Mouse (Mus musculus) left cerebral cortex, postnatal 10 days (tissue): Measurements from ENCODE around the gene Gm21983. TPM values are rescaled to one million over a fixed set of nuclear protein-coding genes. Genes with fewer than 3 reads are reported as not detected.

Source experiments
- DNase-seq, 2 experiments: peaks; one replicate each; pipeline ENCODE4 v3.0.0; 2021 to 2022; ENCODE audit warnings: low spot score in 2 of 2, mixed read lengths in 1 of 2; ENCODE audit errors: extremely low spot score in 1 of 2
- intact Hi-C: fragments of 180-260 bp; cut with DNase I; formaldehyde crosslinking; loops from one replicate; pipeline ENCODE4 v1.15.1; 2025
- microRNA-seq: library from miRNA; unstranded; fragments of <30 nt; microRNA quantifications from one replicate; pipeline ENCODE4 v1.2.0, GENCODE M21; 2022
- total RNA-seq, 2 experiments: library from RNA; stranded (reverse); gene quantifications; 2 replicates each; pipeline ENCODE4 v1.2.3; 2021

The Gm21983 gene
- total RNA-seq, 2 experiments from 2014 or later, result not detected

- intact Hi-C loops, result no loop called here
- peak; percentile 13 to 51 for DNase-seq
These were observed 52.7 kb downstream of the Gm21983 start for GRCm38 (mm10) chr7:27128162-27128561.

GRCm38 (mm10) chr7:27124969-27125368 lies 55.9 kb downstream of the Gm21983 start:
- DNase-seq, result no peak
- intact Hi-C loops, result no loop called here

- intact Hi-C loops, result no loop called here
- no peak for DNase-seq
These were observed 56.5 kb downstream of the Gm21983 start for GRCm38 (mm10) chr7:27124305-27124832.

- intact Hi-C loops, result no loop called here
- DNase-seq, result no peak
These were observed 61.2 kb downstream of the Gm21983 start, which contains the start of gene Cyp2f2 for GRCm38 (mm10) chr7:27119676-27120075. Gene Cyp2f2, plus strand, starts transcription at chr7:27119909.

Small RNA genes lying within 50 kb of the gene (microRNA-seq; reads per million reads assigned to microRNA genes)
- not detected for gene Mir1191
- gene Mir3101, result 0.86 reads per million

Other genes starting within 250 kb of the Gm21983 start
- gene Cyp2a22, start 241.7 kb downstream of the Gm21983 start, total RNA-seq, result not detected
- not detected for gene Cyp2a12, start 152.0 kb downstream of the Gm21983 start, total RNA-seq
- gene Cyp2f2, start 61.2 kb downstream of the Gm21983 start, total RNA-seq, result under 1 TPM; 0.34 to 0.39 TPM
- gene Cyp2t4, start 27.4 kb downstream of the Gm21983 start, total RNA-seq, result not detected
- gene Egln2, start 14.3 kb downstream of the Gm21983 start, total RNA-seq, result 10 to 100 TPM; 82.3 to 84.9 TPM
- gene Rab4b, start 2.2 kb downstream of the Gm21983 start, total RNA-seq, result 10 to 100 TPM; 85.4 to 89.5 TPM
- 1 to 10 TPM; 1.5 to 3.2 TPM for gene Mia, start 71 bp upstream of the Gm21983 start, total RNA-seq
- 10 to 100 TPM; 19.7 to 21.5 TPM for gene BC024978, start 14.7 kb upstream of the Gm21983 start, total RNA-seq
- gene Snrpa, start 15.2 kb upstream of the Gm21983 start, total RNA-seq, result 10 to 100 TPM; 83.9 to 84.3 TPM
- gene Itpkc, start 47.6 kb upstream of the Gm21983 start, total RNA-seq, result 1 to 10 TPM; 7.6 to 8.7 TPM
- gene Coq8b, start 51.9 kb upstream of the Gm21983 start, total RNA-seq, result 10 to 100 TPM; 28.3 TPM
- 100 to 1,000 TPM; 117 to 126 TPM for gene Numbl, start 77.3 kb upstream of the Gm21983 start, total RNA-seq
- gene Ltbp4, start 156.6 kb upstream of the Gm21983 start, total RNA-seq, result 10 to 100 TPM; 52.3 to 57.5 TPM
- 10 to 100 TPM; 24.7 to 27.9 TPM for gene Shkbp1, start 174.9 kb upstream of the Gm21983 start, total RNA-seq
- gene Gm20479, start 176.3 kb upstream of the Gm21983 start, total RNA-seq, result not detected